Mouse (Mus musculus) left cerebral cortex, postnatal 14 days (tissue): ENCODE results near the gene Zfp385b. TPM values are rescaled to one million over a fixed set of nuclear protein-coding genes. Genes with fewer than 3 reads are reported as not detected.

Experiments used
- DNase-seq, 2 experiments: peaks; one replicate each; pipeline ENCODE4 v3.0.0; 2021 to 2022; ENCODE audit warnings: low spot score in 2 of 2, mixed read lengths in 1 of 2
- intact Hi-C: fragments of 180-260 bp; cut with DNase I; formaldehyde crosslinking; loops from one replicate; pipeline ENCODE4 v1.15.1; 2025
- total RNA-seq, 2 experiments: library from RNA; stranded (reverse); gene quantifications; 2 replicates each; pipeline ENCODE4 v1.2.3; 2021

Zfp385b gene
- total RNA-seq, 2 experiments from 2014 or later, result 46.9 to 48.8 TPM

DNA sequence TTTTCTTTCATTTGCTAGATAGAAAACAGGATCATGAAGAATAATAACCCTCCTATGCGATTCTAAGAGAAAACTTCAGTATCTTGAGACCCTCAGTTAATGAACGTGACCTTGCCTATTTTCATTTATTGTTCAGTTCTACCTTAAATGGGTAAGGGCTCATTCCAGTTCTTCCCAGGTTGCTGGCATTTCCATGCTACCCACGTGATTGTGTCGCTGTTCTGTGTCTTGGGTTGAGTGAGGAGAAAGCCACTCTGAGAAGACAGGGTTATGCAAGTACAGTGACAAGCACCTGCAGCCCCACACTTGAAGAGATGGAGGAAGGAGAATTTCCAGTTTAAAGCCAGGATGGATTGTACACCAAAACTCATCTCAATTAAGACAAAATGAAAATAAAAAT lies 98.6 kb downstream of the Zfp385b start:
- no peak for DNase-seq
- intact Hi-C loops, result no loop called here

DNA sequence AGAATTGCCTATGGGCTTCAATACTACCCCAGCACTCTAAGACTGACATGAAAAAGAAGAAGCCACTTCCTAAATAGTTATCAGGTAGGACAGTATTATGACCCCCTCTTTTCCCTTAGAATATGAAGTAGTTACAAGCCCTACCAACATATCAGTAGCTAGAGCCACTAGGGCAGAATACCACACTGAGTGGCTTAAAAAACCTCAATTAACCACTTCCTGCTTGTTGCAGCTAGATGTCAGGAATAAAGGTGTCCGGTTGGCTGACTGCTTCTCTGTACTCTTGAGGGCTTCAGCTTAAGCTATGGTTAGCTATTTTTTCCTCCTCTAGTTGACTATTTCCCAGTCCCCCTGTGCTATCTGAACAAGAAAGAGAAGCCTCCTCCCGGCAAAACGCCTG lies 103.1 kb downstream of the Zfp385b start:
- no peak for DNase-seq
- intact Hi-C loops, result no loop called here

DNA sequence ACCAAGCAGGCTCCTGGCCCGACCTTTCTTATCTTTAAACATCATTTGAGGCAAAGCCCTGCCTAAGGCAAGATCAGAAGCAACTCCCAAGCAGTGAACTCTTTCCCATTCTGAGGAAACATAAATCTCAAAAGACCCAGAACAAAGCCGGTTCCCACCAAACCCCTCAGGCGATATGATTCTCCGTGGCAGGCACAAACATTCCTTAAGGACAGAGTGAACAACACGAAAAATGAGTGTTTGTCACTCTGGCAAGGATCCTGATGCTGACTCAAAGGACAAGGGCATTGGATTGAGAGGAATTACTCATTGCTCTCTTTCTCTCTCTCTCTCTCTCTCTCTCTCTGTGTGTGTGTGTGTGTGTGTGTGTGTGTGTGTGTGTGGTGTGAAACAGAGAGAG lies 105.6 kb downstream of the Zfp385b start:
- intact Hi-C loops, result no loop called here

DNA sequence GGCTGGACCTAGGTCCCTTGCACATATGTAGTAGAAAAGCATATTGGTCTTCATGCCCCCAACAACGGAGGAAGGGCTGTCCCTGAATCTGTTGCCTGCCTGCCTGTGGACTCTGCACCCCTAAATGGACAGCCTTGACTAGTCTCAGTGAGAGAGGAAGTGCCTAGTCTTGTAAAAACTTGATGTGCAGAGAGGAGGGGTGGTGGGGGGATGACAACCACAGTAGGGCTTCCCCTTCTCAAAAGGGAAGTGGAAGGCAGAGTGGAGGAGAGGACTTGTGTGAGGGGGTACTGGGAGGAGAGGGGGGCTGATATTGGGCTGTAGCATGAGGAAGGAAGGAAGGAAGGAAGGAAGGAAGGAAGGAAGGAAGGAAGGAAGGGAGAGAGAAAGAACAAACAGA lies 107.7 kb downstream of the Zfp385b start:
- intact Hi-C loops, result no loop called here
- DNase-seq, result no peak

More for the DNA sequence above, 105.6 kb downstream of the Zfp385b start:
- no peak for DNase-seq

DNA sequence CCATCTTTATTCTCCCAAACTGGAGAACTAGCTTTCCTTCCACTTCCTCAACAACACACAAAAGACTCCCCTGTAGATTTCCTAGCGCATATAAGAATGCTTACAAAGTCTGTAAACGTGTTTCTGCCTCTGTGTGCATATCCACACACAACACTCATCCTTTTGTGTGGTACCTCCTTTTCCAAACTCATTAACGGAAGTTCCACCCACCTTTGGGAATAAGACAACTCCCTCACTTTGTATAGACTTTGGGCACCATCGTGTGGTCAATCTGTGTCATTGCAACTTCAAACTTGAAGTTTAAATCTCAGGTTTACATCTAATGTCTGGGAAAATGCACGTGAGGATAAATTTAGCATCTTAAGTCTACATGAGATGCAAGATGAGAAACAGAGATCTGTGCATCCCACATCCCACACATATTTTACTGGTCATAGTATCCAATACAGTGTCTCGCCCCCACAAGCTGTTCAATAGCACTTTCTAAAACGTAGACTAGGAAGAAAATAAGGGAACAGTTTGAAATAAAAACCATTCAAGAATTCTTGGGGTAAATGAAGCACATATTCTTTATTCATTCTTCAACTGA lies 110.1 kb downstream of the Zfp385b start:
- intact Hi-C loops, result loop anchor here (2.0 to 10.0 kb wide), 4 partner anchors 252 to 738 kb away; no protein-coding TSS in a partner anchor
- DNase-seq, result peak; percentile 49 to 61

DNA sequence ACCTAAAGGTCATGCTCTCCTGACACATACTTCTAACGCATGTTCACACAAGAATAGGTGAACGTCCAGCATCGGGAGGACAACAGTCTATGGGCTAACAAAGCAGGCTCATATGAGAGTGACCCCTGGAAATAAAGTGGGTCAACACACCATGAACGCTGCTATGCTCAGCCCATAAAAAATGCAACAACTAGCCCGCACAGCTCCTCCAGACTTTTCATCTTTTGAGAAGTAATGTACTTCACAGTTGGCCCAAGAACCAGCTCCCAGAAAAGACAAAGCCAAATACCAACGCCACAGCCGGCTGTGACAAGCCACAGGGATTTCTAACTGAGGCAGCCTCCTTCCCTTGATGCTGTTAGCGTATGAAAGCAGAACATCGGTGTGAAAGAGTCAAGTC lies 112.3 kb downstream of the Zfp385b start:
- intact Hi-C loops, result loop anchor here (5.0 to 10.0 kb wide), 2 partner anchors 322 to 350 kb away; no protein-coding TSS in a partner anchor
- no peak for DNase-seq

DNA sequence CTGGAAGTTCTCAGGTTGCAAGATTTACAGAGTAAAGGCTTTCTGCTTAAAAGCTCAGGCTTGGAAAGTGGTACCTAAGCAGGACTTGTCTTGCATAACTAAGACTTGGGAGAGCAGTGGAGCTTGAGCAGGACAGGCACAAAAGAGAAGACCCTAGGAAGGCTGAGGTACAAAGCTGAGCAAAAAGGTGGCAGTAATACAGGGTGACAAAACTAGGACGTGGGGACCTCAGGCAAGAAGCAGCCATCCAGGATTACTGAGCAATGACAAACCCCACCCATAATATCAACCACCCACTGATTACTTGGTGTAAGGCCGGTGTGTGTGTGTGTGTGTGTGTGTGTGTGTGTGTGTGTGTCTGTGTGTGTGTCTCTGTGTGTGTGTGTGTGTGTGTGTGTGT lies 114.0 kb downstream of the Zfp385b start:
- no peak for DNase-seq
- intact Hi-C loops, result loop anchor here (5.0 to 10.0 kb wide), 2 partner anchors 321 to 348 kb away; no protein-coding TSS in a partner anchor

DNA sequence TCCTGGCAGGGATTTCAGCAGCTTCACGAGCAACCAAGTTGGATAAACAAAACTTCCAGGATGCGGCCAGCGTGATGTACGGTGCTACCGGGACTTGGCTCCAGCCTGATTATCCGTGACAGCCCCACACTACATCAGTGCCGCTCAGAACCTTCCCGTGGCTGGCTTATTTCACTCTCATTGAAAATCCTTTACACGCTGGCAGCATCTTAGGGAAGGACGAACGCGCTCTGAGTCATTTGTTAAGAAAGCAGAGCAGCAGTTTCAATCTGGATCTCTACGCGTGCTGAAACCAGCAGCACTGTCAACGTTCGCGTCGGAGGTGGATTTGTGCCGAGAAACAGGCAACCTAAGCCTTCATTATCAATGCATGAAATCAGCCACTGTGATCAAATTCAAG lies 116.4 kb downstream of the Zfp385b start:
- intact Hi-C loops, result loop anchor here (10.0 kb wide), 1 partner anchor 318 kb away; no protein-coding TSS in a partner anchor
- peak; percentile 71 for DNase-seq

DNA sequence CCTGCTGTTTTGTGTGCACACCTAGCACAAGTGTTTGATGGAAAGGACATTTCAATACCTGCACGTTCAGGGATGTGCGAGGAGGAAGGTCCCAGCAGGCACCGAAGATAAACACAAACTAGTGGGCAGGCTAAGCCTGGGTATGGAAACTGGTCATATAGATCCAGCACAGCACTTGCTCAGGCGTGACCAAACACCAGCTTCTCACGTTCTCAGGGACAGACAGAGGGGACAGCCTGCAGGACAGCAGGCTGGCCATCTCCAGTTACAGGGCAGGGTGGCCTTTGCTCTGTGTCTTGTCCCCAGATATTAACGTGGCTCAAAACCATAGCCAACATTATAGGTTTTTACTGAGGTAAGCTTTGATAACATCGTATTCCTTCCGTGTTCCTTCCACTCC lies 128.3 kb downstream of the Zfp385b start:
- DNase-seq, result no peak
- intact Hi-C loops, result no loop called here

DNA sequence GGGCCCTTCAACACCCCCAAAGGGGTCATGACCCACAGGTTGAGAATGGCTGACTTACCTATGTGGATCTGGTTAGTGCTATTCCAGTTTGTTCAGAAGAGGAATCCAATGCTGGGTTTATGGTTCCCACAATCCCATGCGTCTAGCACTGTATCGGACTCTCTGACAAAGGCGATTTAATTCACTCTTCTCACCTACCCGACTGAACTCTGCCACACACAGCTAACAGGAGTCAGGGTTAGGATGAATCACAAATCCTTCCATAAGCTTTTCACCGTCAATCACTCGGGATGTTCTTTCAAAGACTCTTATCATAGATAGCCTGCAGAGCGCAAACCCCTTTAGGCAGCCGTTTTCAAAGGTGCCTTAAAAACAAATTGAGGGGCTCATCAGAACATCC lies 129.1 kb downstream of the Zfp385b start:
- no peak for DNase-seq
- intact Hi-C loops, result no loop called here

DNA sequence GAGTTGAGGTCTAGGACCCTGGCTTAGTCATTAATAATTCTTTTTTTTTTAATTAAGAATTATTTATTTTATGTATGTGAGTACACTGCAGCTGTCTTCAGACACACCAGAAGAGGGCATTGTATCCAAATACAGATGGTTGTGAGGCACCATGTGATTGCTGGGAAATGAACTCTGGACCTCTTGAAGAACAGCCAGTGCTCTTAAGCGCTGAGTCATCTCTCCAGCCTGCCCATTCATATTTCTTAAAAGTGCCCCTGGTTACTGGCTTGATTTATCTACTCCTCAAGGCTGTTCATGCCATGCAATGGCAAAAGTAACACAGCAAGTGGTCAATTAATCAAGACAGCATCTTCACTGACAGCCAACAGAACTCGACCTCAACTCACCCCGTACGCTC lies 130.8 kb downstream of the Zfp385b start:
- no peak for DNase-seq
- intact Hi-C loops, result no loop called here

DNA sequence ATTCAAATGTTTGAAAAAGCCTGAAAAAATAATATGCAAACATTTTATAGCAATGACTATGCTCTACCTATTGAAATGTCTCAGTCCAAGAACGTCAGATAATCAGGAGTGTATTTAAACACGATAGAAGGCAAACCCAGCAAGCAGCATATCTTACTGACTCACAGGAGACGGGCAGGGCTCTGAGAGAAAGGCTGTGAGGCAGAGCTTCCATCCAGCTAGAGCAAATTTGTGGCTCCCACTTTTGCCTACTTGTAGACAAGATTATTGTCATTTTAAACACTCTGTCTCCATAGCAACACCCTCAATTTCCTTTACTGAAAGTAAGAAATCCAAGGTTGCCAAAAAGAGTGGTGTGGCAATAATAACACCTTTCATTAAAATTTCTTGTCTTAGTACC lies 135.4 kb downstream of the Zfp385b start:
- intact Hi-C loops, result no loop called here
- no peak for DNase-seq

DNA sequence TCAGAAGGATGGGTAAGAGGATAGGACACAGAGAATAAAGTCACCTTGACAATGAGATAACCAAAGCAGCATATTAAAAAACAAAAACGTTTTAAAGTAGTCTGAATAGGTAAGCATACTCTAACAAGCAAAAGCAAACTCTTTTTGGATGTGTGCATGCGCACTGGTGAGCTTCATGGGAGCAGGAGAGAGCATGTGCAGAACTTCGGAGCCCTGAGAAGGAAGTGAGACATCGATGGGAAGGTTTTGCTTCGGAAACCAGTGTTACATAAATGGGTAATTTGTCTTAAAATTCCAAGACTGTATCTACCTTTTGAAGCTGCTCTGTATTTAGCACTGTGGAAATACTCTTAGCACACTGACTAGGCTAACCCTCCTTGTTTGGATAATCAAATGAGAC lies 137.2 kb downstream of the Zfp385b start:
- DNase-seq, result no peak
- intact Hi-C loops, result no loop called here

DNA sequence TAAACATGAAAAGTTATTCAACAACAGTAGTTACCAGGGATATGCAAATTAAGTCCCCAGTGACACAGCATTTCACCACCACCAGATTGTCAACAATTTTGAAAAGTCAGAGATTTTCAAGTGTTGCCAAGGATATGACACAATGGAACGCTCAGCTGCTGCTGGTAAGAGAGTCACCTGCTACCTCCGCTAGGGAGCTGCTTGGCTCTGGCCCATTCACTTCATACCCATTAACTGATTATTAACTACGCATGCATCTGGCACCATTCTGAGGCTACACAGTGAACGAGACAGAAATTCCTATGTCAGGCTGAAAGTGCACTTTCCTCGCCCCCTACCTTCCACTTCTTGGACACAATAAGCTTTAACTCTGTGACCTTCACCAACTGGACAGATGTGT lies 137.7 kb downstream of the Zfp385b start:
- intact Hi-C loops, result no loop called here
- no peak for DNase-seq

DNA sequence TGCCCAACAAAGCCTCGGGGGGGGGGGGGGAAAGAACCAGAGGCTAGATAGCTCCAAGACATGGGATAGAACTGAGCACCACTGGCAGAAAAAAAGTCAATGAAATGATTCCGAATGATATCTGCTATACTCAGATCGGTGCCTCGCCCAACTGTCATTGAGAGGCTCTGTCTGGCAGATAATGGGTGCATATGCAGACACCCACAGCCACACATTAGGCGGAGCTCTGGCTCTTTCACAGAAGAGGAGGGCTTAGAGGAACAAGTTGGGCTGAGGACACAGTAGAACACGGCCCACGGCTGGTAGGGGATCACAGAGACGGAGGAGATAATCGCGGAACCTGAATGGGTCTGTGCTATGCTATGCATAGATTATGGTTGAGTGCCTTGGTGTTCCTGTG lies 145.7 kb downstream of the Zfp385b start:
- intact Hi-C loops, result no loop called here
- no peak for DNase-seq

DNA sequence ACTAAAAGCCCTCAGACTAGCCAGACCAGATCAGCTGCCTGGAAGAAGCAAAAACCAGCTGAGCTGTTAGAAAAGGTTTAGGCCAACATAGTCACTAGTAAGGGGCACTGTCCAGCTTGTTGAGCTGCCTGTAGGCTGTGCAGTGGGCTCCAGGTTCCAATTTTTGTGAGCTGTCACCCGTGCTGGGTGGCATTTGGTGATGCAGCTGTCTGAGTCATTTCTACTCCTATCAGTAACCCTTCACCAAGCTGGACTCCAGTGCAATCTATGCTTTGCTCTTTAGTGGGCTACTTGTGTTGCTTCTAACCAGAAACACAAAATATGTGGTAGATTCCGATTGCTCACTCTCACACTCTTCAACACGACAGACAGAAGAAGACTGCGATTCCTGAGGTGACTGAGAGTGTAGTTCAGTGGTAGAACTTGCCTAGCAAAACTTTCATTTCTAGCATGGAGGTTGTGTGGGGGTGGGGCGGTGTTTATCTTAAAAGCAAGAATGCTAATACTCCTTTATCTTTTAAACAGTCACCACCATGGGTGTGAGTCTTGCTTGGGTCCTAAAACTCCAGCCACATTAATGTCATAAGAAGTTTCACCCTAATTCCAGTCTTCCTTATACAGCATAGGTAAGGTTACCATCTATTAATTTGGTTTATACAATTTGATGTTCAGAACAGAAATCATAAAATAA lies 147.1 kb downstream of the Zfp385b start:
- intact Hi-C loops, result no loop called here
- DNase-seq, result no peak

DNA sequence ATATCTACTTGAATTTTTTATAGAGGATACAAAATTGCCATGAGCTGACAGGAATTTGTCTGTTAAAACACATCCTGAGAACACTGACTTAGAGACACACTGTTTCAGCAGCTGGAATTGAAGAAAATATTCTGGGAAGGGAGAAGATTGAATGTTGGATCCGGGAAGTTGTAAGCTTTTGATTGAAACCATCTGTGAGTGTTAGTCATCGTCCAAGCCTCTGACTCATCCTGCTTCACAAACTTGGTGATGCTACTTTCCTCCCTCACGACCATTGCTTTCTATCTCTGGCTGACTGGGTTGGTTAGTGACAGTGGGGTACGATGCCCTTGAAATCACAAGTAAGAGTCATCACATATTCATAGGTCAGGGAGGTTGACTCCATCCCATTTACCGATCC lies 157.3 kb downstream of the Zfp385b start:
- intact Hi-C loops, result no loop called here
- peak; percentile 35 to 44 for DNase-seq

DNA sequence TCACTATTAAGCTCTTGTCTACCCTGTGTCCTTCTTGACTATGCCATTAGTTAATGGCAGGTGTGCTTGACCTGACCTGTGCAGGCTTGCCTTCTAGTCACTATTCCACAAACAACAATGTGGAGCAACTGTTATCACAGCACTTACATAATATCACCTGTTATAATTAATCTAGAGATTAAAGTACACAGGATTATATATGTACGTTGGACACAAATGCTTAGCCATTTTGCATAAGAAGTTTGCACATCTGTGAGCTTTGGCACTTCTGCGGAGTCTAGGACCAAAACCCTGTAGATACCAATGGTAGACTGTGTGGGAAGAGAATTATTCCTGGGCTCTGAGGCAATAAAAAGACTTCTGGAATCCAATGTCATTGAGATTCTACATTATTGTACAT lies 165.8 kb downstream of the Zfp385b start:
- no peak for DNase-seq
- intact Hi-C loops, result no loop called here

DNA sequence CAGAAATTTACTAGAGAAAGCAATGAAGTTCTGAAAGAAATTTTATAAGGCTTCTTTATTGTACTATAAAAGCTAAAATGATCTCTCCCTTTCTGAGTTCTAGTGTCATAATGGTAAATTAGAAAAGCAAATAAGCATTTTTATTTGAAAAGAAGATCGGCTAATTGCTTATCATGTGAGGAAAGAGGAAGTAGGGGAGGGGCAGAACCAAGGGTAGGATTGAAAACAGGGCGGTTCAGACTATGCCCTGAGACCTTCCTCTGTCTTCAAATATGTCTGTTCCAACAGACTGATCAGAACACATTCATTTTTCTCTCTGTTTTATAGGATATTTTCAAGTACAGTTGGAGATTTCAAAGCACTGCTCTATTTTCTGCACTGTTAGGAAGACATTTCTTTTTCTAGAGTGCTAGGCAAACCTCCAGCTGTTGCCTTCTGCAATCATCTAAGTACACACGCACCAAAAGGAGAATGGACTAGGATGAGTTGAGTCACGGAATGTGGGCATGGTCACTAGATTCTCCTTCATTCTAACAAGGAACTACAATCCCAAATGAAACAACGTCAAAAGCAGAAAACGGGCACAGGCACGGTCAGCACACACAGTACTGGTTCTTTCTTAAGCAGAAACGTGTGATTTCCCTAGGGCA lies 177.8 kb downstream of the Zfp385b start:
- peak; percentile 26 to 46 for DNase-seq
- intact Hi-C loops, result no loop called here

DNA sequence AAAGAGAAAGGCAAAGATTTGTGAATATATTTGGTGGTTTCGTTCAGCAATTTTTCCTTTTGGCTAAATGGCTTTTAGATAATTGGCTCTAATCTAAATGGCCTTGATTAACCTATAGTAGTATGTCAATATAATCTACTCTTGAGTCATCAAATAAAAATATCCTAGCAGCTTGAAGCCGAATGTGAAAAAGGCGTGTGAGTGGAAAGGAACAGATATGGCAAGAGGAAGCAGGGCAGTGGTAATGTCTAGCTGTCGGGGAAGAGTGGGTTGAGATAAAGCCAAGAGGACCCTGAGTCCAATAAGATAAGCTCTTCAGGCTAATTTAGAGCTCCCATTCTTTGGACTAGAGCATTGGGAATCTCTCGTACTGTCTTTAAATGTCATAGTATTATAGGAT lies 179.4 kb downstream of the Zfp385b start:
- intact Hi-C loops, result no loop called here
- no peak for DNase-seq

DNA sequence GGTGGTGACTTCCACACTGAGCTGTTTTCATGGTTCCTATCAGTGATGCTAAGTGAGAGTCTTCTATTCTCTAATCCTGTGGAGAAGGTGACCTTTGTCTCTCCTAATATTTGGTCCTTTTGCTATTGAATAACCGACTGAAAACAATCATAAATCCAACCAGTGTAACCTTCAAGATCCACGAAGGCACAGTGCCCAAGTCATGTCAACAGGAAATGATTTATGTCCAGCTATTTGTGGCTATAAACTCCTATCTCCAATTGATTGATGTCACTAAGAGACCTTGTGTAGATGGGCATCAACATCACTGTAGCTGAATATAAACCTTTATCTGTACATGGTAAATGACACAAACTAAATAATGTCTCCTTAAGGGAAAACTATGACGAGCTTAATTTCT lies 187.8 kb downstream of the Zfp385b start:
- intact Hi-C loops, result no loop called here

More for the DNA sequence above, 187.8 kb downstream of the Zfp385b start:
- no peak for DNase-seq
